Mouse (Mus musculus): Measurements from ENCODE around the gene Pum3.

- TF ChIP-seq MYC (IDR thresholded peaks at IDR 0.05; ENCODE audit: low read depth, low read length) = no peak
- TF ChIP-seq CTCF (IDR thresholded peaks at IDR 0.05 in 2 of 3, conservative IDR thresholded peaks at IDR 0.05 in 1 of 3; ENCODE audit: control insufficient read depth in 1 of 3, insufficient read depth in 1 of 3, low read depth in 2 of 3, low read length in 3 of 3, poor library complexity in 1 of 3, severe bottlenecking in 1 of 3) = no peak
- TF ChIP-seq RAD21 (IDR thresholded peaks at IDR 0.05; ENCODE audit: low read depth, low read length) = no peak
- TF ChIP-seq POLR2A (IDR thresholded peaks at IDR 0.05; ENCODE audit: control insufficient read depth in 1 of 2, insufficient read depth in 1 of 2, low read depth in 1 of 2, low read length in 2 of 2, poor library complexity in 1 of 2) = no peak
- TF ChIP-seq CHD1 (IDR thresholded peaks at IDR 0.05; ENCODE audit: low read depth, low read length) = no peak
- no peak for TF ChIP-seq GATA1 (IDR thresholded peaks at IDR 0.05; ENCODE audit: low read depth, low read length)
- no peak for TF ChIP-seq UBTF (IDR thresholded peaks at IDR 0.05; ENCODE audit: borderline replicate concordance, insufficient read depth, low read depth, low read length)
- TF ChIP-seq MEF2A (IDR thresholded peaks at IDR 0.05; ENCODE audit: extremely low read depth, insufficient replicate concordance, low read depth, low read length, poor library complexity, severe bottlenecking) = no peak
- no peak for TF ChIP-seq TAL1 (IDR thresholded peaks at IDR 0.05; ENCODE audit: low read length)
- TF ChIP-seq EP300 (IDR thresholded peaks at IDR 0.05; ENCODE audit: low read depth in 1 of 2, low read length in 2 of 2) = no peak
- TF ChIP-seq ZMIZ1 (IDR thresholded peaks at IDR 0.05; ENCODE audit: low read depth, low read length) = no peak
- no peak for TF ChIP-seq TBP (IDR thresholded peaks at IDR 0.05; ENCODE audit: low read depth, low read length)
- no peak for TF ChIP-seq USF1 (IDR thresholded peaks at IDR 0.05; ENCODE audit: low read depth, low read length)
- TF ChIP-seq MAX (IDR thresholded peaks at IDR 0.05; ENCODE audit: low read length) = no peak
These were observed 59.5 kb downstream of the Pum3 start for GRCm38 (mm10) chr19:27370174-27370573.
